Mouse (Mus musculus) kidney, postnatal 36 days (tissue): ENCODE results near the gene Rps6kb2.
A peak's percentile ranks its signal among the peaks of the same experiment; 100 is the strongest.

Experiments
- DNase-seq, 2 experiments: peaks; one replicate each; pipeline ENCODE4 v3.0.0; 2021 to 2022; ENCODE audit warnings: mixed read lengths in 2 of 2

The Rps6kb2 gene

DNA sequence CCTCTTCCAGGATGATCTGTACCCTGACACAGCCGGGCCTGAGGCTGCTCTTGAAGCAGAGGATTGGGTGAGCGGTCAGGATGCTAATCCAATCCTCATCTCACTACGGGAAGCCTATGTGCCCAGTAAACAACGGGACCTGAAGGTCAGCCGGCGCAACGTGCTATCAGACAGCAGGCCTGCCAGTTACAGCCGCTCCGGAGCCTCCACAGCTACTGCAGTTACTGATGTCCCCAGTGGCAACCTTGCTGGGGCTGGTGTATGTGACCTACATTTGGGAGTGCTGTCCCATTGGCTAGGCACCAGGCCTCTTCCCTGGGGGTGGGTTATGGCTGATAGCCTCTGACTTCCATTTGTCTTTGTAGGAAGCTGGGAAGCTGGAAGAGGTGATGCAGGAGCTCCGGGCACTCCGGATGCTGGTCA, 9.9 kb downstream of the Rps6kb2 start, which contains the start of gene Ptprcap:
Ptprcap (plus strand) TSS at position 373 of the 423 bp plus-strand sequence.
- DNase-seq, result no peak

DNA sequence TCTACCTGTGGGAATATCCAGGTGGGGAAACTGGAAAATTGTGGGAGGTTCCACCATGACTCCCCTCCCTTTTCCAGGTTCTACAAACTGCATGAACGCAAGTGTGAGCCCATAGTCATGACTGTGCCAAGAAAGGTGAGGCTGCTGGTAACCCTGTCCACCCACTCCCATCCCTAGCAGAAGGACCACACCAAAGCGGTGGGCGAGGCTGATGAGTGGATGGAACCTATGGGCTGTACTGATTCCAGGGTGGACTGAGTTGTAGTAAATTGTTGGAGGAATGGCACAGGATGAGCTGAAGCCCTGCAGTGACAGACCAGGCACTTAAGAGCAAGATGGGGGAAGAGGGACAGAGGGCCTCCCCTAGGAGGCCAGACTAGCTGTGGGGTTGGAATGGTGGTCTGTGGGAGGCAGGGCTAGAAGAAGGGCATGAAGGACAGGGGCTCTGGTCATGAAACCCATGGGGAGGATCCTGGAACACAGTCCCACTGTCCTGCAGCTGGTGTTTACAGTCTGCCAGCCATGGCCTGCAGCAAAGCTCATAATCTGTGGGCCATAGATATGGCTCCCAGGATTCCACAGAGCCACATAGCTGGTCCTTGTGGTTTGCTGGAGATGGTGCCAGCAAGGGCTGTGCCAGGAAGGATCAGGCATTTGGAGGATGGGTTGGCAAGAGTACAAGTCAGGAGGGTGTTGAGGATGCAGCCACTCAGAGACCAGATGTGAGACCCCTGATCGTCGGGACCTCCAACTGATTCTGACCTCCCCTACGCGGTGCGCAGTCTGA, 10.5 kb downstream of the Rps6kb2 start:
- no peak for DNase-seq

DNA sequence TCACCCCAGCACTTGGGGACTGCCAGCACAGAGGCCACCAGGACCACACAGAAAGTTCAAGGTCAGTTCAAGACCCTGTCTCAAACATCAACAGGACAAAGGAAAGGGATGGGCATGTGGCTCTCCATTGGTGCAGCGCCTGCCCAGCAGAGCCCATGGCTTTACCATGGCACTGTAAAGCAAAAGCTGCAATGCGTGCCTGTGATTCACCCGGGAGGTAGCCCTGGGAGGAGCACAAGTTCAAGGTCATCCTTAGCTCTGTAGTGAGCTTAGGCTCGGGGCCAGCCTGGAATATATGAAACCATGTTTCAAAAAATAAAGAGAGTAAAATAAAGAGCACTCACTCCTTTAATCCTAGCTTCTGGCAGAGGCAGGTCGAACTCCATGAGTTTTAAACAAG, 11.3 kb downstream of the Rps6kb2 start:
- DNase-seq, result no peak

DNA sequence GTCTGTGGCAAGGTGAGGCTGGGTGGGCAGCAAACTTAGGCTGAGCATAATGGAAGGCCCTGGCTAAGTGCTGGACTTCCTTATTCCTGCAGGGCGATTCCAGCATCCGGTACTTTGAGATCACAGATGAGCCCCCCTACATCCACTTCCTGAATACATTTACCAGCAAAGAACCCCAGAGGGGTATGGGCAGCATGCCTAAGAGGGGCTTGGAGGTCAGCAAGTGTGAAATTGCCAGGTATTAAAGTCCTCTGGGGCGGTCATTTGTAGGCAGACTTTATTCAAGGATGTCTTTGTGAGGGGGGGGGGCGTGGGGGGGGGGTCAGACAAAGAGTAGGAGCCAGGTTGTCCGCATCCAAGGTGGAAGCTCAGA, 11.7 kb downstream of the Rps6kb2 start:
- DNase-seq, result no peak

DNA sequence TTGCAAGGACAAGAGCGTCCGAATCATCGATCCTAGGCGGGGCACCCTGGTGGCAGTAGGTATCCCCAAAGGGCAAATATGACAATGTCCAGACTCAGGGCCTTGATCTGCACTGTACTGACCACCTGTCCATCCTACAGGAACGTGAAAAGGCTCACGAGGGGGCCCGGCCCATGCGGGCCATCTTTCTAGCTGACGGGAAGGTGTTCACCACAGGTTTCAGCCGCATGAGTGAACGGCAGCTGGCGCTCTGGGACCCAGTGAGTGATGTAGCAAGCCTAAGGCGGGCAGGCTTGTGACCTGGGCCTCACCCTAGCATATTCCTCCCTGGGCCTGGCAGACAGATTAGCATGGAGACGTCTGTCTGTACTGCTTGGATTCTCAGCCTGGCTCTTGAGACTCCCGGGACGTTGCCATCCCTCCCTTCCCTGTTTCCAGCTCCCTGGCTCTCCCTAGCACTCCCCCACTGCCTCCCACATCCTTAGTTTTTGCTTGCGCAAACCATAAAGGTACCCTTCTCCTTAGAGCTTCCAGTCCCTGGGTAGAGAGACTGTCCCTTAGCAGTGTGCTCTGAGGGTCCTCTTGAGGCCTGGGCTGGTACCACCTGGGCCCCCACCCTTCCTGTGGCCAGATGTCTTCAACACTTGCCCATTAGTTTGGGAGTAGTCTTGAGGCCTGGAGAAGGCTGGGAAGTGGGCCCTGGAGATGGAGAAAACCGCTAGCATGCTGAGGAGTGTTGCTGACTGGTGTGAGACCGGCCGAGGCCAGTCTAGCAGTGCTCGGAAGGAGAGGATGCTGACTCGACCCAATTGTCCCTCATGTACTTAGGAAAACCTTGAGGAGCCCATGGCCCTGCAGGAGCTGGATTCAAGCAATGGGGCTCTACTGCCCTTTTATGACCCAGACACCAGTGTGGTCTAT, 12.3 kb downstream of the Rps6kb2 start:
- DNase-seq, result no peak

DNA sequence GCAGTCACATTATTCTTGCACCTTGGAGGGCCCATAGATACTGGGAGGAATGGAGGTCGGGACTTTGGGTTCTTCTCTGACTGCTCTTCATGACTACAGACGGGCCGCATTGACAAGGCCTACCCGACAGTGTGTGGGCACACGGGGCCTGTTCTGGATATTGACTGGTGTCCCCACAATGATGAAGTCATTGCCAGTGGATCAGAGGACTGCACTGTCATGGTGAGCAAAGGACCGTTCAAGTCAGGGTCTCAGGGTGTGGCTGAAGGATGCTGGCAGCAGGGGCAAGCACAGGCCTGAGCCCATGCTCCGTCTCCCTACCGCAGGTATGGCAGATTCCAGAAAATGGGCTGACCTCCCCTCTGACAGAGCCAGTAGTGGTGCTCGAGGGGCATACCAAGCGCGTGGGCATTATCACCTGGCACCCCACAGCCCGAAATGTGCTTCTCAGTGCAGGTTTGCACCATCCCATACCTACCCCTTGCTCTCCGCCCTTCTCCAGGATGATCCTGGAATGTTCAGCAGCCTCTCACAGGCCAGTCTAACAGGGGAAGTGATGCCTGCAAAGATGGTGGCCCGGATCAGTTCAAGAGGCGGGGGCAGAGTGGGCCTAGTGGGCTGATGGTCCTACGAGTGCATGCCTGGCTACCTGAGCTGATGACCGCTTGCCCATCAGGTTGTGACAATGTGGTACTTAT, 13.2 kb downstream of the Rps6kb2 start:
- no peak for DNase-seq

DNA sequence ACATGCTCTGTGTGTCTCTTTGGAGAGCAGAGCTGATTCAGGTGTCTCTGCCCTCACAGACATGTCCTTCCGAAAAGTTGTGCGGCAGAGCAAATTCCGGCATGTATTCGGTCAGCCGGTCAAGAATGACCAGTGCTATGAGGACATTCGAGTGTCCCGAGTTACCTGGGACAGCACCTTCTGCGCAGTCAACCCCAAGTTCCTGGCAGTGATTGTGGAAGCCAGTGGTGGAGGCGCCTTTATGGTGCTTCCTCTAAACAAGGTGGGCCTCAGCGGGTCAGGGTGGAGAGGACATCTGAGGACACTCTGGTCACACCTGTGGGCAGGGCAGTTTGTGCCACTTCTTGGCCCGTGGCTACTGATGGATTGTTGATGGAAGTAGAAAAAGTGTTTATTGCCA, 13.9 kb downstream of the Rps6kb2 start:
- DNase-seq, result no peak

DNA sequence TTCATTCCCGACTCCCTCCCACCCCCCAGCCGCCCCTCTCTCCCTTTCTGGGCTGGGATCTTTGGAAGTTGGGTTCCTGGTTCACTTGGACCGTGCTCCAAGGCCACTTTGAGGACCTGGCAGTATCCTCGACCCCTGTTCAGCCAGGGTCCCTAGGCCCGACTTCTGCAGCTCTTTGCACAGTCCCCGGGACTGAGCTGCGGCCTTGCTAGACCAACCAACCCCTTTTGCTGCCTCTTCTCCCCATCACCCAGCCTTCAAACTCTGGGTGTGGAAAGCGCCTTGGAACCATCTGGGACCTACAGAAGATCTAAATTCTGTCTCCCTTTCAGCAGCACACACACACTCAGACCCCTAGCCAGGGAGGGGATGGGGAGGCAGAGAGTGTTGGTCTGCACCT, 14.3 kb downstream of the Rps6kb2 start:
- peak in 1 of 2 experiments; percentile 34 for DNase-seq

DNA sequence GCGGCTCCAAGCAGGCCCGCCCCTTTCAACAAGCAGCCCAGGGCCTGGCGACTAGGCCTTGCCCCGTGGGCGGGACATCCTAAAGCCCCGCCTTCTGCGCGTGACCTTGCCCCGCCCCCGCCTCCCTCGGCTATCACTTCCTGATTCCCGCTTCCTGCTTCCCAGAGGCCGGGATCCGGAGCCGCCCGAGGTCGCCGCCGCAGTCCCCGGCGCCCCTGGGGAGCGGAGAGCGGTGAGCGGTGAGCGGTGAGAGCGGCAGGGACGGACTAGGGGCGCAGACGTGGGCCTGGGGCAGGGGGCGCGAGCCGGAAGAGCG, 14.7 kb downstream of the Rps6kb2 start, which contains the start of gene Coro1b:
Coro1b (plus strand) TSS at position 129 of the 316 bp plus-strand sequence.
- peak; percentile 98 to 99 for DNase-seq

DNA sequence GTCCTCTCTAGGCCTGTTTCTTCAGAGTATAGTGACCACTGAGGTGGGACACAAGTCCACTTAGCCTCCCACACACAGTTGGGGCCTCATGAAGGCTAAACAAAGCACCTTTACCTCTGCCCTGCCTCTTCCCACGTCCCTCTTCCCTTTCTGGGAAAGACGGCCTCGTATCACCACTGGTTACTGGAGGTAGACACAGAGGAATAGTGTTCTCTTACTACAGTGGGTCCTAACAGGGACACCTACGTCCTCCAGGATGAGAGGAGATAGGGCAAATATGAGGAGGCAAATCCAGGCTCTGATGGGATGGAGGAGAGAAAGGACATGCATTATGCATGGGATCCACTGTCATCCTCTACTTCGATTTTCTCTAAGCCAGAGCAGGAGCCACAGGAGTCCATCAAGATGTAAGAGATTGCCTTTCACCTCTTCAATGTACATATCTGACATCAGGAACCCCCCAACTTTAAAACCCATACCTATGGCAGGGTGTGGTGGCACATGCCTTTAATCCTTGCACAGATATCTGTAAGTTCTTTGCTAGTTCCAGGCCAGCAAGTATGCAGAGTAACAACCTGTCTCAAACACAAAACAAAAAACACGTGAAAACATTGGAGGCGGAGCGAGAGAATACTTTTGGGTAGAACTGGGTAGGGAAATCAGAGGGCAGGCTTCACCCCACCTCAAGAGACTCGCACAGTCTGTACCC, 15.2 kb downstream of the Rps6kb2 start:
- no peak for DNase-seq

DNA sequence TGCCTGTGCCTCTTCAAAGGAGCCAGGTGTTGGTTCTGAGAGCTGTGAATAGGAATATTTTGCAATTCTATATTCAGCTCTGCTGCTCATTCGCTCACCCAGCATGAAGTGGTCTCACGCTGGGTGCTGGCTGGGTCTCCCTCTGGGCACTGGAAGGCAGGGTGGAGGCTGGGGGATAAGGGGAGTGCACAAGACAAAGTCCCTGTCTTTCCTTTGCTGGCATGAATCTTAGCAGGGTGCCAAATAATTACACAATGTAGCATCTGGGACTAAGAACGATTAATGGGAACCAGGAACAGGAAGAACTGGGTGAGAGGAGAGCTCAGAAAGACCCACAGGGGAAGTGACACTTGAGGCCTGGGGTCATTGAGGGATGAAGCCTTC, 16.1 kb downstream of the Rps6kb2 start:
- DNase-seq, result no peak

DNA sequence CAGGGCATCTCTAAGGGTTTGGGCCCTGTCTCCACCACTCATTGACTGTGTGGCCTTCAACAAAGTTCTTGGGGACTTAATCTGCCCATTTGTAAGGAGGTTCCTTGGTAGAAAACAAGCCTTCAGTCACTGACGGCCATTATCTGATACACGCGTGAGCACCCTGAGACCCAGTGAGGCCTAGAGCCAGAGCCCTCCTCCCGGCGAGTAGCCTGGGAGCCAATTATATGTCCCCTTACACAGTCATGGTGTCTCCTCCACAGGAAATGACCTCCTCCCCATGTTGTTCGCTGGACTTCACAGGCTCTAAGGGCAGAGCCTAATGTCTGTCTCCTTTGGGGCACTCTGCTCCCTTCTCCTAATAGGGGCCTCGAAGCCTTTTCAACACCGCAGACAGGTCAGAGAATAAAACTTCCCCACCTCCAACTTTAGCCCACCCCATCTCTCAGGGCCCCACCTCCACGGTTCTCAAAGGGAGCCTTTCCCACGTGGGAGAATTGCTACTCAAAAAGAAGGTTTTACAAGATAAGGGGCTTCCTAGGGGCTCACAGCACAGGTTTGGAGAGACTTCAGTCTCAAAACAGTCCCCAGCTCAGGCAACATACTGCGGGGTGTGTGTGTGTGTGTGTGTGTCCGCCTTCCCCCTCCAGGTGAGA, 16.7 kb downstream of the Rps6kb2 start:
- DNase-seq, result no peak

DNA sequence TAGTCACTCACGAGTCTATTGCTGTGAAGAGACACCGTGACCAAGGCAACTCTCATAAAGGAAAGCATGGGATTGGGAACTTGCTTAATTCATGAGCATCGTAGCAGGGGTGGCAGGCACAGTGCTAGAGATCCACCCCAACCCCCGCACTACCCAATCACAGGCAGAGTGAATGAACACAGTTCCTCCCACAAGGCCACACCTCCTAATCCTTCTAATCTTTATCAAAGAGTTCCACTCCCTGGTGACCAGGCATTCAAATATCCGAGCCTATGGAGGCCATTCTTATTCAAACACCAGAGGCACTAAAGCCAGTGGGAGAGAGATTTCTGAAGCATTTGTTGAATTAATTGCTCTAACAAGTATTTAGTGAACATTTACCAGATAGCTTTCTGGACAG, 17.2 kb downstream of the Rps6kb2 start:
- no peak for DNase-seq

DNA sequence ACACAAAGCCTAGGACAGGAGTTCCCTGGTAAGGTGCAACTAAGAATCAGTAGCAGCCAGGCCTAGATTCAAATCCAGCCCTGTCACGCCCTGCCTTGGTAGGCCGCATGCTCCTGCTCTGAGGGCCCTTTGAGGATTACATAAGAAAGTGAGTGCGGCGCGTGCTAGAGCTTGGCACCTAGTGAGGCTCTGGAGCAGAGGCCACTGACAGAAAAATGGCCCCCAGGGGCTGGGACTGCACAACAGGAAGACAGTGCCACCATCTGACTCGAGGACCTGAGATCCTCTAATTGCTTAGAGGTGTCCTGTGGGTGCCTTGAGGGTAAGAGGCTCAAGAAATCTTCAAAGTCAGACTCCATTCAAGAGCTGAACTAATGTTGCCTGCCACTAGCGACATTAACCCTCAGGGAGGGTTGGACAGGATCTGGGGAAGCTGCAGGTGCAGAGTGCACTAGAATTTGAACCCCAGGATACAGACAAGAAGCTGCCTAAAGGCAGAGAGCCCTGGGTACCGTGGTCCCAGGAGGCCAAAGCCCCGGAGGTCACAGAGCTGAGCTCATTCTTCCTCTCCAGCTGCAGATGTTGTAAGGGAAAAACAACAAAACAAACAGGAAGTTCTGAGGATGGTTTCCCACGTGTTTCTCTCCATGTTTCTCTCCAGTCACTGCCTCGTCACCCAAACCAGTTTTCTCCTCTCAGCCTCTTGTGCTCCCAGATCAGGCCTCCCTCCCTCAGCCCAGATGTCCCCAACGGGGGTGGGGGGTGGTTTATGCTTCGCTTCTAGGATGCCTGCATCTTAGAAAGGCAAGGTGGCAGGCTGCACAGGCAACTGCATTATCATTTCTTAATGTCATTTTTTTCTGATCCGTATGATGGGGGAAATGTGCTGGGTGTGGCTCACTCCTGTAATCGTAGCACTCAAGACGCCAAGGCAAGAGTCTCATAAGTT, 18.3 kb downstream of the Rps6kb2 start:
- peak in 1 of 2 experiments; percentile 51 for DNase-seq

DNA sequence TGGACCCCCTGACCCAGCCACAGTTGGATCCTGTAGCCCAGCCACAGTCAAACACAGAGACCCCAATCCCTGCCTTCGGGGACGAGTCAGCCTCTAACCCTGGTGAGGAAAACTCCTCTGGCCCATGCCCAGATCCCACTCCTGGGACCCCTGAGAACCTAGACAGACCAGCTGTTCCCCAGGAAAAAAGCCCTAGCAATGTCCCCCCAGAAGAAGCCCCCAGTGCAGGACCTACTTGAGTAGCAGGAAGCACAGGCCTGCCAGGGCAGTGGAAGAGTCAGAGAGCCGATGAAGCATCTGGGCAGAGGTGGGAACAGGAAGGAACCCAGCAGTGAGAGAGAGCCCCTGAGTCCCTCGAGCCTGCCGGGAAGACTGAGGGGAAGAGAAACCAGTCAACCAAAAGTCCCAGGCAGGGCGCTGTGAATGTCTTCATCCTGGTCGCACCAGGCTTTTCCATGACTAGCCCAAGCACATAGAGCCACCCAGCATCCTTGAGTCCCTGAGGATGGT, 19.3 kb downstream of the Rps6kb2 start, which contains the start of gene Cabp4:
Cabp4 (minus strand) TSS at position 275 of the 510 bp plus-strand sequence.
- no peak for DNase-seq

DNA sequence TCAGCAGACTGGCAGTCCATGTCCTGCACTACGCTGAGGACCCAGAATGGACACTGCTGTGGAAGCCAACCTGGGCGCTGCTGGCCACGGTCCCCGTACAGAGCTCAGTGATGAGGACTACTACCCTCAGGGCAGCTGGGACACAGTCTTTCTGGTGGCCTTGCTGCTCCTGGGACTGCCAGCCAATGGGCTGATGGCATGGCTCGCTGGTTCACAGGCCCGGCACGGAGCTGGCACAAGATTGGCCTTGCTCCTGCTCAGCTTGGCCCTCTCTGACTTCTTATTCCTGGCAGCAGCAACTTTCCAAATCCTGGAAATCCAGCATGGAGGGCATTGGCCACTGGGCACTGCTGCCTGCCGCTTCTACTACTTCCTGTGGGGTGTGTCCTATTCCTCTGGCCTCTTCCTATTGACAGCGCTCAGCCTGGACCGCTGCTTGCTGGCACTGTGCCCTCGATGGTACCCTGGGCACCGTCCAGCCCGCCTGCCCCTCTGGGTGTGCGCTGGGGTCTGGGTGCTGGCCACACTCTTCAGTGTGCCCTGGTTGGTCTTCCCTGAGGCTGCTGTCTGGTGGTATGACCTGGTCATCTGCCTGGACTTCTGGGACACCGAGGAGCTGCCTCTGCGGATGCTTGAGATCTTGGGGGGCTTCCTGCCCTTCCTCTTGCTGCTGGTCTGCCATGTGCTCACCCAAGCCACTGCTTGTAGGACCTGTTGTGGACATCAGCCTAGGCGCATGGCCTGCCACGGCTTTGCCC, 20.6 kb downstream of the Rps6kb2 start:
- DNase-seq, result peak; percentile 53 to 70

DNA sequence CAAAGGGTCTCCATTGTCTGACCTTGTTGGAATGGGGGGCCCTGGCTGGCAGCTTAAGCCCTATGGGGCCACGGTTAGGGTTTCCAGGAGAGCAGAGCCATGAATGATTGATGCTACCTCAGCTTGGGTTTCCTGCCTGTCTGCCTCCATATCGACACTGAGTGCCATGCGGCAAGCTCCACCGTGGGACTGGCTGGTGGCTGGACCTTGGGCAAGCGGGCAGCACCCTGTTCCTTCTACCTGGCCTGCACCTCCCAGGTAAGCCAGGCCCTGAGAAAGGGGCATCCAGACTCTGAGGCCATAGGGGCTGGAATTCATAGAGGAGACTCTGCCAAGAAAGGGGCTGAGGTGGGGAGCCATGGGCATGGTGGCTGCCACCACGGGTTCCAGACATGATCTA, 23.0 kb downstream of the Rps6kb2 start:
- DNase-seq, result no peak

DNA sequence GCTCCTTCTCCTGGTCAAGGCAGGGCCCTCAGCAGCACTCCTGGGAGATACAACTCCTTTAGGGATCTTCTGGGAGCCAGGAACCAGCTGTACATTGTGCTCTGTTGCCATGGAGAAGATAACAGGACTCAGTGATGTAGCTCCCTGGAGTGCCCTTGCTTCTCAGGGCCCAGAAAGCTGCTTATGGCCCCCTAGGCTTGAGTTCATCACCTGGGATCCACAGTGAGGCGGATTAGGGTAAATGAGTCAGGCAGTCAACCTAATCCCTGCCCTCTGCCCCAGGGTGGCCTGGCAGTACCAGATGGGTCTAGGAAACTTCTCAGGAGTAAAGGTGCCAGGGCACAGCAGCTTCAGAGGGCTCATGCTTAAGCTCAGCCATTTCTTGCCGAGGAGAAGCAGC, 23.7 kb downstream of the Rps6kb2 start, which contains the start of gene Gpr152:
Gpr152 (plus strand) TSS at position 342 of the 400 bp plus-strand sequence.
- no peak for DNase-seq

DNA sequence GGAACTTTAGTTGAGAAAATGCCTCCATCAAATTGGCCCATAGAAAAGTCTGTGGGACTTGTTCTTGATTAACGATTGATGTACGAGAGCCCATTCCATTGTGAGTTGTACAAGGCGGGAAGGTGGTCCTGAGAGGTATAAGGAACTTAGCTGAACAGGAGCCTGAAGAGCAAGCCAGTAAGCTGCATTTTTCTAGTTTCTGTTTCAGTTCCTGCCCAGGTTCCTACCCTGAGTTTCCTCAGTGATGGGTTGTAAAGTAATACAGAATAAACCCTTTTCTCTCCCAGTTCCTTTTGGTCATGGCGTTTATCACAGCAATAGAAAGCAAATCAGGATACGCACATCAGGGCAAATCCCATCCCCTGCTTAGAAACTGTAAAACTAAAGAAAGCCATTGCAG, 25.2 kb downstream of the Rps6kb2 start:
- no peak for DNase-seq

DNA sequence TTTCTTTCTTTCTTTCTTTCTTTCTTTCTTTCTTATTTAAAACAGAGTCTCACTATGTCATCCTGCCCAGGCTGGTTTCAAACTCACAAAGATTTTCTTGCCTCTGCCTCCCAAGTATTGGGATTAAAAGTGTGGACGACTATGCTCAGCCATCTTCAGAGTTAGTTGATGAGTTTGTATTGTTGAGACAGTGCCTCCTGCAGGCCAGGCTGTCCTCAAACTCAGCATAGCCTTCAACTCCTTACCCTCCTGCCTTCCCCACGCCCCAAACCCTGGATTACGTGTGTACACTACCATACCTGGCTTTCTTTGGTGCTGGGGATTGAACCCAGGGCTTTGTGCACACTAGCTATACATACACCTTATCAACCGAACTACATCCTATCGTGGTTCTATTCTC, 26.7 kb downstream of the Rps6kb2 start:
- no peak for DNase-seq
